Mouse (Mus musculus): ENCODE measurements at regions not wholly inside any gene's neighbourhood (a gene's known extent, or its start where the extent isn't known, plus 50 kb on each side); places are given as distances from the start of the nearest gene placed in this dataset.

DNA sequence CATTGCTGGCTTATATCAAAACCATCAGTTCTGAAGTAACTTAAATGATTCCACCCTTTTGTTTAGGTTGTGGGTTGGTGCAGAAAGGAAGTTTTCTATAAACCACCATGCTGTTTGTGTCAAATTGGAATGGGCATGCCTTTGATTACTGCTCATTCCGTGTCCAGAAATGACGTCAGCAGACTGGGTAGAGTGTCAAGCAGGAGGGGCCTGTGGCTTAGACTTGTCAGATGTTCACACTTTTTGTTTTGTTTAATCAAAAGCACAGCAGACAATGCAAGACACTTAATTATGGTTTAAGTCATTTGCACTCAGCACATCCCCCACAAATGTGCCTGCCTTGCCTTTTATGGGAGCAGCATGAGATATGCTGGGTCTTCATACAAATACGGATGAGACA, 120.5 kb upstream of the Jag1 start:
- no peak for TF ChIP-seq CTCF (IDR thresholded peaks at IDR 0.05; ENCODE audit: borderline replicate concordance, insufficient read depth, low read length)
- no peak for TF ChIP-seq POLR2A (IDR thresholded peaks at IDR 0.05; ENCODE audit: low read depth, low read length)

Data from embryonic fibroblast, embryonic 13.5 days (primary cell).